Mouse (Mus musculus): ENCODE measurements around the gene Serpine3. TPM values are rescaled to one million over a fixed set of nuclear protein-coding genes. Genes with fewer than 3 reads are reported as not detected.

The Serpine3 gene
- total RNA-seq, 4 experiments from 2014 or later: not detected

Other genes starting within 250 kb of the Serpine3 start
- under 1 TPM in 1 of 4 experiments, not detected in 3; 0.28 TPM for gene Gucy1b2, start 207.4 kb upstream of the Serpine3 start, total RNA-seq (2022)
- gene Fam124a, start 107.9 kb upstream of the Serpine3 start, total RNA-seq (2022): 1 to 10 TPM; 3.6 to 5.0 (median 3.7) TPM
- not detected for gene Gm4131, start 96.7 kb upstream of the Serpine3 start, total RNA-seq (2022)
- gene Ints6, start 97.5 kb downstream of the Serpine3 start, total RNA-seq (2022): 10 to 100 TPM; 12.7 to 15.2 (median 13.9) TPM
- 1 to 10 TPM; 5.8 to 7.2 (median 6.1) TPM for gene Wdfy2, start 174.0 kb downstream of the Serpine3 start, total RNA-seq (2022)